Mouse (Mus musculus) thymus, adult 2 months (tissue): ENCODE measurements around the gene Rnf180. TPM values are rescaled to one million over a fixed set of nuclear protein-coding genes. Genes with fewer than 3 reads are reported as not detected.

Experiments used
- DNase-seq: peaks from one replicate; pipeline ENCODE4 v3.0.0; 2021
- H3K27ac ChIP-seq: fragments of 200-500 bp; 2 replicates; pipeline ENCODE4 v1.5.1; 2012; ENCODE audit warnings: low read length, control low read depth; ENCODE audit not compliant: control insufficient read depth, insufficient read depth
- H3K27me3 ChIP-seq: fragments of 200-500 bp; 2 replicates; pipeline ENCODE4 v1.6.1; 2012; ENCODE audit warnings: mild to moderate bottlenecking, low read length, moderate library complexity, mixed read lengths; ENCODE audit not compliant: control insufficient read depth, insufficient read depth
- H3K36me3 ChIP-seq: fragments of 200-500 bp; 2 replicates; pipeline ENCODE4 v1.6.1; 2012; ENCODE audit warnings: mild to moderate bottlenecking, low read length, moderate library complexity; ENCODE audit not compliant: control insufficient read depth, insufficient read depth
- H3K4me1 ChIP-seq: fragments of 200-500 bp; replicated peaks from 2 replicates; pipeline ENCODE4 v1.6.1; 2012; ENCODE audit warnings: low read length; ENCODE audit not compliant: control insufficient read depth, insufficient read depth
- H3K4me3 ChIP-seq: fragments of 200-500 bp; 2 replicates; pipeline ENCODE4 v1.5.1; 2012; ENCODE audit warnings: mild to moderate bottlenecking, low read length, control low read depth, moderate library complexity; ENCODE audit not compliant: control insufficient read depth, insufficient read depth
- CTCF ChIP-seq: fragments of 200-500 bp; IDR thresholded peaks from 2 replicates; pipeline ENCODE4 v1.5.1; 2012; ENCODE audit warnings: mild to moderate bottlenecking, control low read depth, low read length, moderate library complexity, borderline replicate concordance; ENCODE audit not compliant: control insufficient read depth, poor library complexity, insufficient read depth; ENCODE audit errors: extremely low read depth
- POLR2A ChIP-seq: fragments of 200-500 bp; IDR thresholded peaks from 2 replicates; pipeline ENCODE4 v1.6.1; 2012; ENCODE audit warnings: mild to moderate bottlenecking, low read length, control low read depth, moderate library complexity; ENCODE audit not compliant: control insufficient read depth, poor library complexity, insufficient read depth; ENCODE audit errors: extremely low read depth
- WGBS: fragments of 180-500 bp; shearing (Covaris S2); methylation state at CpG from one replicate; pipeline ENCODE4 v1.1.7; 2018; 5-methylcytosine and 5-hydroxymethylcytosine counted together
- polyA plus RNA-seq: library from polyadenylated mRNA; depleted of rRNA; stranded (reverse); fragments of >200 nt; gene quantifications from 2 replicates; pipeline ENCODE4 v1.2.3, GENCODE M21; 2012; rRNA removed

The Rnf180 gene
- polyA plus RNA-seq, 1 experiment = 3.4 TPM

DNA sequence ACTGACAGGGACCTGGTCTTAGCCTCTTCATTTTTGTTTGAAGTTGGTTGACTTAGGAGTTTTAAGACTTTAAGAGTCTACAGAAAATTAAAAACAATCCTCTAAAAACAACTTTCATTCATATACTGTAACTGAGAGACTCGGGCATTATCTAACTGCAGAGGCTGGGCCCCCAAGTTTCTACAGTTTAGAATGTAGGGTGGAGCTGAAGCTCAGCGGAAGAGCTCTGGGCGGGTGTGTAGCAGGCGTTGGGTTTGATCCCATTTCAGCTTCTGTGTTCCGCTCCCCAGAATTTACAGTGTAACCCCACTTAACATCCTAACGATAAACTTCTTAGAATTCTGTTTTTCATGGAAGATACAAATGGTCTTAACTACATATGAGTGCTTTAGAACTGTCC lies 183.0 kb downstream of the Rnf180 start:
- H3K4me3 ChIP-seq = no peak overlapping the region
- H3K4me1 ChIP-seq = no peaks in the 10 kb centered on the region
- 97% methylated on average over 6 of the region's 6 CpGs for WGBS
- H3K27me3 ChIP-seq = no peaks in the 10 kb centered on the region
- no peak overlapping the region for H3K27ac ChIP-seq
- no peak for DNase-seq
- no peaks in the 10 kb centered on the region for H3K36me3 ChIP-seq
- TF ChIP-seq POLR2A (no peak), CTCF (no peak)

DNA sequence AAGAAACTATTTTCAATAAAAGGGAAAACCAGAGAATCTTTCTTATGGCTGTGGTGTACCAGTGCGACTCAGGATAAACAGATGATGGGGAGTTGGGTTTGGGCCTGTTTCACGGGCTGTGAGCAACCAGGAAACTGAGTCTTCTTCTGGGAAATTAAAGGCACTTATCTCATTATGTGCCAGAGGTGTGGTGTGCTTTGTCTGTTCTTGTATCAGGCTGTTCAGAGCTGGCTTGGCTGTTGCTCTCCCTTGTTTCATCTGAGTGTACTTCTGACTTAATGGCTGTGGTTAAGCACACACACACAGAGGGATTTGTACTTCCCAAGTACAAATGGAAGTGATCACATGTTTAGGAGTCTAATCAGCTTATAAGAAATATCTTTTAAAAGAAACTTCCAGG lies 190.2 kb downstream of the Rnf180 start:
- WGBS = 80% methylated on average over 2 of the region's 2 CpGs
- no peak for DNase-seq
- H3K27ac ChIP-seq = no peak overlapping the region
- no peak overlapping the region for H3K4me3 ChIP-seq
- no peaks in the 10 kb centered on the region for H3K27me3 ChIP-seq
- no peaks in the 10 kb centered on the region for H3K4me1 ChIP-seq
- no peaks in the 10 kb centered on the region for H3K36me3 ChIP-seq
- TF ChIP-seq CTCF (no peak), POLR2A (no peak)

DNA sequence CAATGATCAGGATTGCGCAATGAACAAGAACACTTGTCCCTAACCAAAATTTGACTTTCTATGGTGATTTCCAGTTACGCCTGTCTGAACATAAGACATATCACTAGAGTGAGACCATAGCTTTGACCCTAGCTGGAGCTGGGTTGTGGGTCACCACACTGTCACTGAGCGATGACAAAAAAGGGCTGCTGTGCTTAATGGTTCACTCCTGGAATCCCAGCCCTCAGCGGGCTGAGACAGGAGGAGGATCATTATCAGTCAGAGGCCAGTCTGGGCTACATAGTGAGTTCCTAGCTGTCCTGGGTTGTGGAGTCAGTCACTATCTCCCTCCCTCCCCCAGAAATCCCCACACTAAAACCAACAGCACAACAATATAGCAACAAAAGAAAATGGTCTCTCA lies 193.9 kb downstream of the Rnf180 start:
- Histone ChIP-seq H3K4me1 (no peaks in the 10 kb centered on the region), H3K27ac (no peak overlapping the region), H3K36me3 (no peaks in the 10 kb centered on the region), H3K27me3 (no peaks in the 10 kb centered on the region), H3K4me3 (no peak overlapping the region)
- DNase-seq = no peak
- 96% methylated on average over 4 of the region's 4 CpGs for WGBS
- TF ChIP-seq CTCF (no peak), POLR2A (no peak)

DNA sequence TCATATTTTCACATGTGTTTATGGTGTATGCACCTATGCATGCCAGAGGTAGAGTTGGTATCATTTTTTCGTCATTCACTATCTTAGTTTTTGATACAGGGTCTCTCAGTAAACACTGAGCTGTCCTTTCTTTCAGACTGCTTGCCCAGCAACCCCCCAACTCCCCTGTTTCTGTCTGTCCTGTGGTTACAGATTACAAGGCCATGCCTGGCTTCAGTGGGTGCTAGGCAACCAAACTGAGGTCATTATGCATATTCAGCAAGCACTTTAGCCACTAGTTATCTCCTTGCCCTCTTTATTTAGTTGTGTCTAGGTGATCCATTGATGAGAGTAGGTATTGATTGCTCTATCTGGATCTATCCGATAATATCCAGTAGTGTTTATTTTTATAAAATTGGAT lies 198.3 kb downstream of the Rnf180 start:
- H3K4me1 ChIP-seq = no peaks in the 10 kb centered on the region
- no peak overlapping the region for H3K27ac ChIP-seq
- H3K4me3 ChIP-seq = no peak overlapping the region
- H3K36me3 ChIP-seq = no peaks in the 10 kb centered on the region
- 97% methylated on average over 2 of the region's 2 CpGs for WGBS
- TF ChIP-seq POLR2A = no peak
- TF ChIP-seq CTCF = no peak
- H3K27me3 ChIP-seq = no peaks in the 10 kb centered on the region
- no peak for DNase-seq

DNA sequence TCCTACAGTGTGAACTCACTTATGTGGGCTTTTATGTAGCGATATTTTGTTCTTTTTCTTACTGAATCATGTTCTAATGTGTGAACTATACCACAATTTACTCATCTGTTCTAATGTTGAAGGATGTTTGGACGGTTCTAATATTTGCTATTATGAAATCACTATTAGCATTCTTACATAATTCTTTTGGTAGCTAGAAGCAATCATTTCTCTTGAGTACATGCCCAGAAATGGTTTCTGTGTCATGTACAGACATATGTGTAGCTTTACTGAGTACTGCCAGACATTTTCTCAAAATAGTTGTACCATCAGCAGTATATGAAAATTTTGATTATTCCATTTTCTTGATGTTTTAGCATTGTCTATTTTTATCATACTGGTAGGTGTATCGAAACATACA lies 205.3 kb downstream of the Rnf180 start:
- WGBS = 94% methylated on average over 3 of the region's 3 CpGs
- DNase-seq = no peak
- TF ChIP-seq CTCF = no peak
- TF ChIP-seq POLR2A = no peak
- Histone ChIP-seq H3K27ac (no peak overlapping the region), H3K27me3 (no peaks in the 10 kb centered on the region), H3K4me3 (no peak overlapping the region), H3K36me3 (no peaks in the 10 kb centered on the region), H3K4me1 (no peaks in the 10 kb centered on the region)

DNA sequence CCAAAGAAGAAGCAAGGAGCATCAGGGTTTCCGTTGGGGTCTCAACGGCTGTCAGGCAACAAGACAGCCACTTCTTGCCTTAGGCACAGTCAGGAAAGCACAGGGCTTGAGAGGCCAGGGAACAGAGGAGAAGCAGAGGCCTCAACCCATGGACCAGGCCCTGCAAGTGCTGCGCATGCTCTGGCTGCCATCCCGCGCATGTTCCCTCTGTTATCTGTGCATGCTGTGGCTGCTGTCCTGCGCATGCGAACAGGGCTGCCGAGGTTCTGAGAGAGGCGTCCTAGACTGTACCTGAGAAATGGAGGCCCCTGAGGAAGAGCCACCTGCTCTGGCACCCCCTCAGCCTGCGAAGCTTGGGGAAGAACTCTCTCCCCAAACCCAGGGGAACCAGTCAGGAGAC lies 212.8 kb downstream of the Rnf180 start, which contains the start of gene 4933425L06Rik:
Gene 4933425L06Rik (plus strand): TSS at position 261 of the 400 bp plus-strand sequence.
- H3K27ac ChIP-seq = no peak within 1 kb of the TSS
- WGBS = 96% methylated on average over 10 of the region's 10 CpGs
- H3K36me3 ChIP-seq = no peaks in the 10 kb centered on the region
- TF ChIP-seq POLR2A = no peak
- TF ChIP-seq CTCF = no peak
- DNase-seq = no peak
- H3K4me1 ChIP-seq = no peaks in the 10 kb centered on the region
- H3K27me3 ChIP-seq = no peaks in the 10 kb centered on the region
- no peak within 1 kb of the TSS for H3K4me3 ChIP-seq

Other genes starting within 250 kb of the Rnf180 start
- 0.10 and 0.19 TPM in 2 replicates for gene Rgs7bp, start 239.9 kb downstream of the Rnf180 start, polyA plus RNA-seq
- not detected in 2 replicates for gene 4933425L06Rik, start 212.7 kb downstream of the Rnf180 start, polyA plus RNA-seq
- 0.04 TPM in 2 replicates for gene Htr1a, start 148.8 kb upstream of the Rnf180 start, polyA plus RNA-seq